Mouse (Mus musculus) hindbrain, embryonic 15.5 days (tissue): ENCODE data around the gene Maml3. TPM values are rescaled to one million over a fixed set of nuclear protein-coding genes. Genes with fewer than 3 reads are reported as not detected.
A peak's percentile ranks its signal among the peaks of the same experiment; 100 is the strongest.

Source experiments
- ATAC-seq: fragments of 200-750 bp; cut with Nextera tagmentation; 2 replicates; pipeline ENCODE4 v1.8.0; 2017; ENCODE audit warnings: low read depth, moderate number of reproducible peaks, moderate TSS enrichment; ENCODE audit not compliant: low FRiP score
- H3K27ac ChIP-seq: fragments of 300-500 bp; sonication (generic); replicated peaks from 2 replicates; pipeline ENCODE4 v1.5.1; 2015; ENCODE audit warnings: mild to moderate bottlenecking, inconsistent platforms
- H3K27me3 ChIP-seq: fragments of 300-500 bp; sonication (generic); 2 replicates; pipeline ENCODE4 v1.6.1; 2015; ENCODE audit warnings: control low read depth, inconsistent platforms
- H3K36me3 ChIP-seq: fragments of 300-500 bp; sonication (generic); 2 replicates; pipeline ENCODE4 v1.6.1; 2015; ENCODE audit warnings: control low read depth, inconsistent platforms
- H3K4me1 ChIP-seq: fragments of 300-500 bp; sonication (generic); replicated peaks from 2 replicates; pipeline ENCODE4 v1.6.1; 2015; ENCODE audit warnings: control low read depth, inconsistent platforms
- H3K4me2 ChIP-seq: fragments of 300-500 bp; sonication (generic); 2 replicates; pipeline ENCODE4 v1.6.1; 2015; ENCODE audit warnings: moderate library complexity, mild to moderate bottlenecking, inconsistent platforms
- H3K4me3 ChIP-seq: fragments of 300-500 bp; sonication (generic); 2 replicates; pipeline ENCODE4 v1.5.1; 2015; ENCODE audit warnings: mild to moderate bottlenecking, inconsistent platforms
- H3K9ac ChIP-seq: fragments of 300-500 bp; sonication (generic); 2 replicates; pipeline ENCODE4 v1.6.1; 2015; ENCODE audit warnings: inconsistent platforms
- H3K9me3 ChIP-seq: fragments of 300-500 bp; sonication (generic); 2 replicates; pipeline ENCODE4 v1.6.1; 2016; ENCODE audit warnings: control low read depth, inconsistent platforms
- WGBS: fragments of 180-500 bp; shearing (Covaris S2); methylation state at CpG from one replicate; pipeline ENCODE4 v1.1.7; 2015; 5-methylcytosine and 5-hydroxymethylcytosine counted together
- polyA plus RNA-seq: library from polyadenylated mRNA; unstranded; fragments of >200 nt; fragmentation: Nextera tagmentation; extraction: Ambion mirVana; gene quantifications from 2 replicates; pipeline ENCODE4 v1.2.1, GENCODE M21; 2015

The Maml3 gene
- polyA plus RNA-seq, 1 experiment from 2014 or later, result 7.8 TPM

GRCm38 (mm10) chr3:51981496-51981895 is 123.4 kb downstream of the Maml3 start:
- ATAC-seq, result no peak
- H3K4me3 ChIP-seq, result no peak overlapping the region
- H3K4me2 ChIP-seq, result no peak overlapping the region
- H3K4me1 ChIP-seq, result peaks cover 4% of the 10 kb centered on the region; the same call in 1 of the 2 replicates
- no peaks in the 10 kb centered on the region for H3K36me3 ChIP-seq
- H3K27me3 ChIP-seq, result no peaks in the 10 kb centered on the region
- no peak overlapping the region for H3K27ac ChIP-seq
- no peaks in the 10 kb centered on the region for H3K9me3 ChIP-seq
- no peak overlapping the region for H3K9ac ChIP-seq
- 50% methylated on average over 5 of the region's 5 CpGs for WGBS

DNA sequence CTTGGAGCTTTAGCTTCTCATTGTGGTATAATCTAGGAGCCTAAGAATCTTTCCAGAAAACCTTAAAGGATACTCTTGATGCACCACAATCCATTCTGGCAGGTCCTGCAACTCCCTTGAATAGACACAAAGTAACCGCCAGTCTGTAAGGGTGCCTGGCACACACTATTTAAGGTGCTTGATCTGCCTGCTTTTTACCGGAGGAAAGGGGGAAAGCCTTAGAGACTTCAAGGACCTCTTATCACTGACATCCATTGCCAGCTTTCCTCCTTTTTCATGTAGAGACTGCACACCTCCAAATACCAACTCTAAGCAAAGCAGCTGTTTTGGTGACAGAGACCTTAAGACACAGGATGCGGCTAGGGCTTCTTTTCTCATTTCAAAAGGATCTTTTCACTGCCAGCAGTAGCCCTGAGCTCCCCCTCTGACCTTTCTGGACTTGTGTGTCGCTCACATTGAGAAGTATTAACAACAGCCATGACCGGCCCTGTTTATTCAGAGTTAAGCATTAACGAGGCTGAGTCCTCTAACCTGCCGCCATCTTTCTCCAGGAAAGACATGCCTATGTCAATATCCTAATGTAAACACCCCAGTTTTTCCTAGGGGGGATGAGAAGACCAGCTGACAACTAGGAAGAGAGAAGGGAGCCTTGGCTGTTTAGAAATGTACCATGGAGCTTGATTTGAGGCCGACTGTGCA is 127.1 kb downstream of the Maml3 start:
- no peaks in the 10 kb centered on the region for H3K9me3 ChIP-seq
- 48% methylated on average over 8 of the region's 8 CpGs for WGBS
- peaks cover 6% of the 10 kb centered on the region; the same call in 1 of the 2 replicates for H3K4me1 ChIP-seq
- ATAC-seq, result no peak
- H3K27ac ChIP-seq, result no peak overlapping the region
- no peaks in the 10 kb centered on the region for H3K27me3 ChIP-seq
- no peak overlapping the region for H3K4me2 ChIP-seq
- H3K36me3 ChIP-seq, result no peaks in the 10 kb centered on the region
- H3K9ac ChIP-seq, result no peak overlapping the region
- H3K4me3 ChIP-seq, result no peak overlapping the region

DNA sequence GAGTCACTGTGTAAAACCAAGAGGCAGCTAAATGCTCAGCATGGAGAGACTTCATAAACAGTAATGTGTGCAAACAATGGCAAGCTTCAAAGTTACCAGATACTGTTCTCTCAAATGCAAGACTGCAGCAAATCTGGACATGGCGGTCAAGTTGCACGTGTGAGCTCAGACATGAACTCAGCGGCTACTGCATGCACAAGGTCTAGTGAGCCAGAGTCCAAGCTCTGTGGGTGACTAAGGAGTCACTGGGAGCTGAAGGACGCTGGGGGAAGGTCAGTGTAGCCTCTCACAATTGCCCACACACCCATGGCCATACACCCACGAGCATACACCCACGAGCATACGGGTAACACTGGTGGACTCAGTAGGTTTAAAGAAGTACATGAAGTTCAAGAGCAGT is 130.3 kb downstream of the Maml3 start:
- H3K27ac ChIP-seq, result no peak overlapping the region
- H3K36me3 ChIP-seq, result no peaks in the 10 kb centered on the region
- H3K9me3 ChIP-seq, result no peaks in the 10 kb centered on the region
- no peak overlapping the region for H3K9ac ChIP-seq
- WGBS, result 96% methylated on average over 7 of the region's 7 CpGs
- peaks cover 6% of the 10 kb centered on the region for H3K4me1 ChIP-seq
- no peak overlapping the region for H3K4me3 ChIP-seq
- H3K27me3 ChIP-seq, result no peaks in the 10 kb centered on the region
- no peak overlapping the region for H3K4me2 ChIP-seq
- no peak for ATAC-seq

GRCm38 (mm10) chr3:51974153-51974552 is 130.7 kb downstream of the Maml3 start:
- Histone ChIP-seq H3K4me2 (no peak overlapping the region), H3K9me3 (no peaks in the 10 kb centered on the region), H3K9ac (no peak overlapping the region), H3K4me1 (peaks cover 6% of the 10 kb centered on the region), H3K36me3 (no peaks in the 10 kb centered on the region), H3K27ac (no peak overlapping the region), H3K4me3 (no peak overlapping the region), H3K27me3 (no peaks in the 10 kb centered on the region)
- no peak for ATAC-seq
- 95% methylated on average over 6 of the region's 6 CpGs for WGBS

- H3K36me3 ChIP-seq, result no peaks in the 10 kb centered on the region
- 55% methylated on average over 6 of the region's 6 CpGs for WGBS
- no peak overlapping the region for H3K9ac ChIP-seq
- peaks cover 6% of the 10 kb centered on the region for H3K4me1 ChIP-seq
- H3K4me2 ChIP-seq, result no peak overlapping the region
- H3K27ac ChIP-seq, result no peak overlapping the region
- H3K27me3 ChIP-seq, result no peaks in the 10 kb centered on the region
- no peaks in the 10 kb centered on the region for H3K9me3 ChIP-seq
- ATAC-seq, result no peak
- no peak overlapping the region for H3K4me3 ChIP-seq
Measured at GRCm38 (mm10) chr3:51972576-51972975, 132.3 kb downstream of the Maml3 start.

DNA sequence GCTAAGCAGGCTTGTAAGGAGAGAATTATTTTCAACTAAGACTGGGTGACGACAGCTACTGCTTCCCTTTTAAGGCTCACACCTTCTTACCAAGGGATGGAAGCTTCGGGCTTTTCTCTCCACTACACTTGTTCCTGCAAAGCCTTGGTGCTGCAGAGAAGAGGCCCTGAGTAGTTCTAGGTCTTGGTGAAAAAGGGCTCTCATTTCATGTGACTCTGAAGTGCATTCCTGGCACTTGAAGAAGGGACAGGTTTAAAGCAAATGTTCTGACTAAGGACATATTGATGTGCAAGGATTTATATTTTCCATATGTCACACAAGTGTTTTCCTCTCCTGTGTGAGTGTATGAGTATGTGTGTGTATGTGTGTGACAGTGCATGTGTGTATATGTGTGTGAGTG is 134.4 kb downstream of the Maml3 start:
- H3K4me1 ChIP-seq, result peaks cover 8% of the 10 kb centered on the region
- no peaks in the 10 kb centered on the region for H3K9me3 ChIP-seq
- no peak for ATAC-seq
- WGBS, result 92% methylated on average over 2 of the region's 2 CpGs
- no peak overlapping the region for H3K9ac ChIP-seq
- H3K27me3 ChIP-seq, result no peaks in the 10 kb centered on the region
- no peak overlapping the region for H3K4me2 ChIP-seq
- no peak overlapping the region for H3K4me3 ChIP-seq
- no peaks in the 10 kb centered on the region for H3K36me3 ChIP-seq
- H3K27ac ChIP-seq, result no peak overlapping the region

- Histone ChIP-seq H3K4me2 (no peak overlapping the region), H3K27ac (no peak overlapping the region)
- 56% methylated on average over 6 of the region's 6 CpGs for WGBS
Measured at GRCm38 (mm10) chr3:51969451-51969850, 135.4 kb downstream of the Maml3 start.

DNA sequence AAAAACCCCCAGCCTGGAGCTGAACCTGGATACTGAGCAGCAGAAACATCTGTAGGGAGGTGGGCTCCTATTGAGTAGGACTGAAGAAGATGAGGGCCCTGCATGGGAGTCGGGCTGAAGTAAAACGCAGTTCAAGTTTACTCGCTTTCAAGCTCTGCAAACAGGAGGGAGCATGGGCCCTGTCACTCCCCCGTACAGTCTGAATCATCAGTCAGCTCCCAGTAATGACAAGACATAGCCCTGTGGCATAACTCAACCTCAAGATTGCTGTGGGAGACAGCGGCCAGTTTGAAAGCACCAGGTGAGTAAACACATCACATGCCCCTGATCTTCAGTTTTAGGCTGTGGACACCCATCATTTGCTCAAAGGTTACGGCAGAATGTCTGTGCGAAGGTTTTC is 139.0 kb downstream of the Maml3 start:
- Histone ChIP-seq H3K9me3 (no peaks in the 10 kb centered on the region), H3K36me3 (no peaks in the 10 kb centered on the region), H3K4me2 (no peak overlapping the region), H3K4me1 (peaks cover 41% of the 10 kb centered on the region), H3K4me3 (no peak overlapping the region), H3K27me3 (no peaks in the 10 kb centered on the region), H3K27ac (peak overlapping the region; percentile 83), H3K9ac (no peak overlapping the region; the same call in 1 of the 2 replicates)
- ATAC-seq, result no peak
- WGBS, result 69% methylated on average over 7 of the region's 7 CpGs

More at GRCm38 (mm10) chr3:51969451-51969850, 135.4 kb downstream of the Maml3 start:
- H3K9ac ChIP-seq, result no peak overlapping the region
- H3K36me3 ChIP-seq, result no peaks in the 10 kb centered on the region
- peaks cover 18% of the 10 kb centered on the region for H3K4me1 ChIP-seq
- H3K9me3 ChIP-seq, result no peaks in the 10 kb centered on the region
- no peaks in the 10 kb centered on the region for H3K27me3 ChIP-seq
- ATAC-seq, result no peak
- H3K4me3 ChIP-seq, result no peak overlapping the region

DNA sequence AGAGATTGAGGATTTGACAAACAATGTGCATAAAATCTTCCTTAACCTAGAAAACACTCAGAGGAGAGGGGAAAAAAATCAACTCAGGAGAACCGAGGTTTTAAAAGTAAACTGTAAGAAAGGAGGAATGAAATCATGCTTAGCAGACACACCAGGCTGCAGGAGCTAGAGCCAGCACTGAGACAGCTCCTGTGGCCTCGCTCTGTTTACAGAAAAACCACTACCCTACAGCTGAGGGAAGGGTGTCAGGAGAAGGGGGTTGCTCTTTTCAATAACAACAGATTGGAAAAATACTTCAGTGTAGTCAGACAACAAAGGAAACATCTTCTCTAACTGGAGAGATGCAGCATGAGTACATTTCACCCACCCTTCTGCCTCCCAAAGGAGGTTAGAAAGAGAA is 139.4 kb downstream of the Maml3 start:
- H3K4me2 ChIP-seq, result no peak overlapping the region
- no peaks in the 10 kb centered on the region for H3K36me3 ChIP-seq
- no peak for ATAC-seq
- H3K4me1 ChIP-seq, result peaks cover 41% of the 10 kb centered on the region
- H3K9ac ChIP-seq, result no peak overlapping the region; the same call in 1 of the 2 replicates
- H3K4me3 ChIP-seq, result no peak overlapping the region
- peak overlapping the region; percentile 83 for H3K27ac ChIP-seq
- WGBS, result 26% methylated on average over 2 of the region's 2 CpGs
- H3K27me3 ChIP-seq, result no peaks in the 10 kb centered on the region
- no peaks in the 10 kb centered on the region for H3K9me3 ChIP-seq

DNA sequence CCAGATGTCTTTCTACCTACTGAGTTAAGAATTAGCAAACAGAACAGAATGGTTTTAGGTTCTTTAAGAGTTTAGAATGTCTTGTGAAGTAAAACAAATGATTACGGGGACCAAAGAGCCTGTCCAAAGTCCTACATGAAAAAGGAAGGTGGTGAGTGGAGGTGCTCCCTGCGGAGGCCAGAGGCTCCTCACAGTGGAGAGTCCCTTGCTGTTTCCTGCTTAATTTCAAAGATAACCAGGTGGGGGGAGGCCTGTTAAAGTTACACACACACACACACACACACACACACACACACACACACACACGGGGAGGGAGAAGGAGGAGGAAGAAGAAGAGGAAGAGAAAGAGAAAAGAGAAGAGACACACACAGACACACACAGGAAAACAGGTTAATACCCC is 139.9 kb downstream of the Maml3 start:
- Histone ChIP-seq H3K27me3 (no peaks in the 10 kb centered on the region), H3K4me3 (no peak overlapping the region), H3K27ac (peak overlapping the region; percentile 83), H3K9me3 (no peaks in the 10 kb centered on the region), H3K36me3 (no peaks in the 10 kb centered on the region), H3K4me2 (no peak overlapping the region), H3K9ac (no peak overlapping the region), H3K4me1 (peaks cover 41% of the 10 kb centered on the region)
- ATAC-seq, result no peak
- 36% methylated on average over 3 of the region's 3 CpGs for WGBS

- H3K4me2 ChIP-seq, result peak overlapping the region; percentile 18
- 9% methylated on average over 4 of the region's 4 CpGs for WGBS
- no peak overlapping the region for H3K4me3 ChIP-seq
Measured at GRCm38 (mm10) chr3:51963891-51964593, 140.8 kb downstream of the Maml3 start.

DNA sequence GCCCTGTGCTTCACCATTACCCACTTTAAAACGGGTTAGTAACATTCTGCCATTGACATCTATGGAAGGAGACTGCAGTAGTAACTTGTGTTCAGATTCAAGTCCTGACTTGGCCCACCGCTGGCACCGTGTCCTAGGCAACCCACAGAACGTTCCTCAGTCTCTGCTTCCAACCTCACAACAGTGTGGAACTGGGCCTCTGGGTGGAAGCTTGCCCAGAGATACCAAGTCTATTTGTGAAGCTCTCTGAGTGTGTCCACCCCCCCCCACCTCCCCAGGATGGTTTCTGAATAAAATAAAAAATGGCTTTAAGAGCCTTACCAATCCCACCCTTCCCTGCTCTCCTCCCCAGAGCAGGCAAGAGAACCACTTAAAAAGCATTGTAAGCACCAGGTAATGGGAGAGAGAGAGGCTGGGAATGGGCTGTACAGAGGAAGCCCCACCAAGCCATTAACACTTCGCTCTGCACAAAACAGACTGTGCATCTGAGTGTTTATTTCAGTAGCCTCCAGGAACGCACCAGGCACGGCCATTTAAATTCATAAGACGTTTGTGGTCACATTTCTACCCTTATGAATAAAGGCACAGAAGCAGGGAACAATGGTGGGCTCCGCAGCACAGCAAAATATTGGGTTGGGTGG is 141.6 kb downstream of the Maml3 start:
- Histone ChIP-seq H3K36me3 (no peaks in the 10 kb centered on the region), H3K9ac (no peak overlapping the region), H3K9me3 (no peaks in the 10 kb centered on the region), H3K27me3 (no peaks in the 10 kb centered on the region), H3K27ac (peak overlapping the region; percentile 83), H3K4me1 (peaks cover 41% of the 10 kb centered on the region), H3K4me3 (no peak overlapping the region), H3K4me2 (peak overlapping the region; percentile 17)
- peak; percentile 66 for ATAC-seq
- WGBS, result 40% methylated on average over 9 of the region's 9 CpGs

More at GRCm38 (mm10) chr3:51963891-51964593, 140.8 kb downstream of the Maml3 start:
- peak overlapping the region; percentile 83 for H3K27ac ChIP-seq
- H3K4me1 ChIP-seq, result peaks cover 41% of the 10 kb centered on the region
- H3K9ac ChIP-seq, result no peak overlapping the region
- H3K36me3 ChIP-seq, result no peaks in the 10 kb centered on the region
- no peaks in the 10 kb centered on the region for H3K9me3 ChIP-seq
- peak; percentile 76 for ATAC-seq
- H3K27me3 ChIP-seq, result no peaks in the 10 kb centered on the region
